Mouse (Mus musculus): ENCODE data around the gene Bola3.

DNA sequence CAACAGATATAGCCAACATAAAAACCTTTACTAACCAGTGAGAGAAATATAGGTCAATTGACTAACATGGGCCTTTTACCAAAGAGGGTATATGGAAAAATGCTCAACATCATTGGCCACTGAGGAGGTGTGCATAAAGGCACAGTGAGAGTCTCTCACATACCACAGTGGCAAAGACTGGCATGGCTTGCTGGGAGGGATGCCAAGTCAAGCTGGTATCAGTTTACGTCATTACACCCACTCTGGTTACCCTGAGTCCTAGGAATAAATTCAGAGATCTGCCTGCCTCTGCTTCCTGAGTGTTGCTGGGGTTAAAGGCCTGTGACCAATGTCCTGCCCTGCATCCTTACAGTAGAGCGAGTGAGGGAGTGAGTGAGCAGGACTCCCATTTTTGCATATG, 47.8 kb downstream of the Bola3 start:
- TF ChIP-seq GATA1 (IDR thresholded peaks at IDR 0.05; ENCODE audit: borderline replicate concordance, low read length) = no peak
- TF ChIP-seq FLI1 (IDR thresholded peaks at IDR 0.05; ENCODE audit: low read length) = no peak

Measured in megakaryocyte, embryonic 14.5 days (primary cell).